Mouse (Mus musculus) bone marrow, adult 2 months (tissue): Measurements from ENCODE around the gene Nubp1. TPM values are rescaled to one million over a fixed set of nuclear protein-coding genes. Genes with fewer than 3 reads are reported as not detected.

Experiments
- H3K27ac ChIP-seq: fragments of 200-500 bp; 2 replicates; pipeline ENCODE4 v1.5.1; 2012; ENCODE audit warnings: low read depth, mild to moderate bottlenecking, control low read depth, inconsistent platforms, low read length; ENCODE audit not compliant: control insufficient read depth, poor library complexity, insufficient read depth
- H3K4me1 ChIP-seq: fragments of 200-500 bp; 2 replicates; pipeline ENCODE4 v1.6.1; 2011; ENCODE audit warnings: low read length; ENCODE audit not compliant: control insufficient read depth, insufficient read depth
- H3K4me3 ChIP-seq: fragments of 200-500 bp; replicated peaks from 2 replicates; pipeline ENCODE3; 2011; ENCODE audit warnings: mild to moderate bottlenecking, low read depth, low read length, control low read depth; ENCODE audit not compliant: control insufficient read depth
- CTCF ChIP-seq: fragments of 200-500 bp; IDR thresholded peaks from 2 replicates; pipeline ENCODE4 v1.5.1; 2011; ENCODE audit warnings: low read length, control low read depth; ENCODE audit not compliant: control insufficient read depth, insufficient read depth
- POLR2A ChIP-seq: fragments of 200-500 bp; IDR thresholded peaks from 2 replicates; pipeline ENCODE4 v1.6.1; 2011; ENCODE audit warnings: low read depth, mild to moderate bottlenecking, control low read depth, low read length, borderline replicate concordance; ENCODE audit not compliant: control insufficient read depth
- WGBS: fragments of 180-500 bp; shearing (Covaris S2); methylation state at CpG from one replicate; pipeline ENCODE4 v1.1.7; 2018; 5-methylcytosine and 5-hydroxymethylcytosine counted together
- polyA plus RNA-seq: library from polyadenylated mRNA; stranded (reverse); fragments of >200 nt; gene quantifications from 2 replicates; pipeline ENCODE4 v1.2.4, GENCODE M21; 2011; ENCODE audit warnings: low replicate concordance; ENCODE audit not compliant: missing spikeins, insufficient read depth, insufficient read length

Nubp1 gene
- 12.7 and 21.4 TPM in 2 replicates for polyA plus RNA-seq

GRCm38 (mm10) chr16:10411764-10412746 is at the start of gene Nubp1:
Gene Nubp1, plus strand, starts transcription at chr16:10411948.
- peak within 1 kb of the TSS; percentile 97 for H3K27ac ChIP-seq
- 3% methylated on average over 56 of the region's 56 CpGs for WGBS
- H3K4me3 ChIP-seq, result peak within 1 kb of the TSS; percentile 99
- no peak for TF ChIP-seq CTCF
- TF ChIP-seq POLR2A, result peak; percentile 85; the same call in 1 of the 2 replicates
- peaks cover 1% of the 10 kb centered on the region for H3K4me1 ChIP-seq

GRCm38 (mm10) chr16:10363061-10363460 is 48.7 kb upstream of the Nubp1 start:
- TF ChIP-seq CTCF, result no peak
- no peak for TF ChIP-seq POLR2A
- WGBS, result 61% methylated on average over 1 of the region's 1 CpGs
- H3K27ac ChIP-seq, result no peak overlapping the region
- H3K4me1 ChIP-seq, result no peaks in the 10 kb centered on the region; the same call in 1 of the 2 replicates
- H3K4me3 ChIP-seq, result no peak overlapping the region

- no peak overlapping the region for H3K27ac ChIP-seq
- no peak overlapping the region for H3K4me3 ChIP-seq
- 76% methylated on average over 4 of the region's 4 CpGs for WGBS
- TF ChIP-seq CTCF (no peak), POLR2A (no peak)
- no peaks in the 10 kb centered on the region for H3K4me1 ChIP-seq
Observed at GRCm38 (mm10) chr16:10365796-10366195, 46.0 kb upstream of the Nubp1 start.

GRCm38 (mm10) chr16:10366240-10367217 is 45.2 kb upstream of the Nubp1 start:
- Histone ChIP-seq H3K27ac (no peak overlapping the region), H3K4me1 (no peaks in the 10 kb centered on the region), H3K4me3 (no peak overlapping the region)
- TF ChIP-seq POLR2A (no peak), CTCF (no peak)
- WGBS, result 85% methylated on average over 14 of the region's 14 CpGs

GRCm38 (mm10) chr16:10369468-10369934 is 42.2 kb upstream of the Nubp1 start:
- no peak overlapping the region for H3K4me3 ChIP-seq
- no peaks in the 10 kb centered on the region for H3K4me1 ChIP-seq
- 85% methylated on average over 3 of the region's 3 CpGs for WGBS
- H3K27ac ChIP-seq, result no peak overlapping the region
- no peak for TF ChIP-seq POLR2A
- TF ChIP-seq CTCF, result no peak

GRCm38 (mm10) chr16:10369996-10370395 is 41.8 kb upstream of the Nubp1 start:
- no peak overlapping the region for H3K27ac ChIP-seq
- 82% methylated on average over 1 of the region's 1 CpGs for WGBS
- TF ChIP-seq POLR2A (no peak), CTCF (no peak)
- H3K4me1 ChIP-seq, result no peaks in the 10 kb centered on the region
- H3K4me3 ChIP-seq, result no peak overlapping the region

- TF ChIP-seq POLR2A (no peak), CTCF (no peak)
- Histone ChIP-seq H3K27ac (no peak overlapping the region), H3K4me1 (no peaks in the 10 kb centered on the region), H3K4me3 (no peak overlapping the region)
- 87% methylated on average over 4 of the region's 4 CpGs for WGBS
Observed at GRCm38 (mm10) chr16:10372372-10372771, 39.4 kb upstream of the Nubp1 start.
